Mouse (Mus musculus): ENCODE measurements around the gene Ush1c.

DNA sequence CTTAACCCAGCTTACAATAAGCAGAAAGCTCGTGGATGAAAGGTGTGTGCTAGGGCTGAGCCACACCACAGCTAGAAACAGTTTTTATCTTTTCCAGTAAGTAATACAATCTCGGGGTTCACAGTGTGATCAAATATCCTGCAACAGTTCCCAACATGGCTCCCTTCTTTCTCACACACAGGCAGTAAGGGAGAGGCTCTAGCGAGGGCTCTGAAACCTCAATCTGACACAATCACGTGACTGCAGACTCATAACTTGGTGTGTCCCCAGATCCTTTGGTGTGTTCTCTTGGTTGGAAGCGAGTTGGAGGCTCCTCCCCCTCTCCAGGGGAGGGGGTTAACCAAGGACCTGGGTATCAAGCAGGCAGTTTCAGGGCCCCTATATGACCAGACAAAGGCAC is 37.9 kb upstream of the Ush1c start:
- TF ChIP-seq POLR2A (IDR thresholded peaks at IDR 0.05; ENCODE audit: control insufficient read depth in 1 of 2, insufficient read depth in 1 of 2, low read depth in 1 of 2, low read length in 2 of 2, poor library complexity in 1 of 2) (no peak), USF2 (IDR thresholded peaks at IDR 0.05; ENCODE audit: borderline replicate concordance in 1 of 2, insufficient read depth in 1 of 2, low read depth in 1 of 2, low read length in 2 of 2) (no peak), CHD2 (IDR thresholded peaks at IDR 0.05; ENCODE audit: low read length) (no peak)
